Mouse (Mus musculus) ovary, postnatal 36 days (tissue): Measurements from ENCODE around the gene Gm21293.
"Not testable (repeated sequence)": the region's sequence is repeated elsewhere in the genome, so short reads cannot be mapped to it uniquely, and the experiment has no call there.

Experiments used
- DNase-seq: peaks from one replicate; pipeline ENCODE4 v3.0.0; 2022; ENCODE audit warnings: low spot score, mixed read lengths

The Gm21293 gene

DNA sequence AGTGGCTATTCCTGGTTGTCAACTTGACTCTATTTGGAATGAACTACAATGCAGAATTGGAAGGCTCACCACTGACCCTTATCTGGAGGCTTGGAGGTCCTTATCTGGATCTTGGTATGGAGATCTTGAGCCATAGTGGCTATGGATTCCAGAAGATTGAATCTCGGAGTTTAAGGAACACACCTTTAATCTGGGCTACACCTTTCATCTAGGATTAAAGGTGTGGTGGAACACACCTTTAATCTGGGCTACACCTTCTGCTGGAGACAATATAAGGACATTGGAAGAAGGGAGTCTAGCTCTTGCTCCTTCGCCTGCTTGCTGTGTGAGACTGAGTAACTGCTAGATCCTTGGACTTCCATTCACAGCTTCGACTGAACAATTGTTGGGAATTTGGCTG is at the start of gene Gm21293:
TSS of gene Gm21293 (plus strand) at position 301 of the 400 bp plus-strand sequence.
- not testable (repeated sequence) for DNase-seq

GRCm38 (mm10) chr10:104110044-104110443 is 32.7 kb upstream of the Gm21293 start:
- no peak for DNase-seq

GRCm38 (mm10) chr10:104118312-104118711 is 24.5 kb upstream of the Gm21293 start:
- DNase-seq, result no peak

DNA sequence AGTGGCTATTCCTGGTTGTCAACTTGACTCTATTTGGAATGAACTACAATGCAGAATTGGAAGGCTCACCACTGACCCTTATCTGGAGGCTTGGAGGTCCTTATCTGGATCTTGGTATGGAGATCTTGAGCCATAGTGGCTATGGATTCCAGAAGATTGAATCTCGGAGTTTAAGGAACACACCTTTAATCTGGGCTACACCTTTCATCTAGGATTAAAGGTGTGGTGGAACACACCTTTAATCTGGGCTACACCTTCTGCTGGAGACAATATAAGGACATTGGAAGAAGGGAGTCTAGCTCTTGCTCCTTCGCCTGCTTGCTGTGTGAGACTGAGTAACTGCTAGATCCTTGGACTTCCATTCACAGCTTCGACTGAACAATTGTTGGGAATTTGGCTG is 8.4 kb downstream of the Gm21293 start, which contains the start of gene Gm6763:
TSS of gene Gm6763 (plus strand) at position 301 of the 400 bp plus-strand sequence.
- DNase-seq, result not testable (repeated sequence)

DNA sequence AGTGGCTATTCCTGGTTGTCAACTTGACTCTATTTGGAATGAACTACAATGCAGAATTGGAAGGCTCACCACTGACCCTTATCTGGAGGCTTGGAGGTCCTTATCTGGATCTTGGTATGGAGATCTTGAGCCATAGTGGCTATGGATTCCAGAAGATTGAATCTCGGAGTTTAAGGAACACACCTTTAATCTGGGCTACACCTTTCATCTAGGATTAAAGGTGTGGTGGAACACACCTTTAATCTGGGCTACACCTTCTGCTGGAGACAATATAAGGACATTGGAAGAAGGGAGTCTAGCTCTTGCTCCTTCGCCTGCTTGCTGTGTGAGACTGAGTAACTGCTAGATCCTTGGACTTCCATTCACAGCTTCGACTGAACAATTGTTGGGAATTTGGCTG is 16.9 kb downstream of the Gm21293 start, which contains the start of gene Gm8764:
TSS of gene Gm8764 (plus strand) at position 301 of the 400 bp plus-strand sequence.
- not testable (repeated sequence) for DNase-seq

- DNase-seq, result not testable (repeated sequence)
Observed at GRCm38 (mm10) chr10:104168215-104168614, 25.4 kb downstream of the Gm21293 start, which contains the start of gene Gm21304. Gene Gm21304, plus strand, starts transcription at chr10:104168515.

DNA sequence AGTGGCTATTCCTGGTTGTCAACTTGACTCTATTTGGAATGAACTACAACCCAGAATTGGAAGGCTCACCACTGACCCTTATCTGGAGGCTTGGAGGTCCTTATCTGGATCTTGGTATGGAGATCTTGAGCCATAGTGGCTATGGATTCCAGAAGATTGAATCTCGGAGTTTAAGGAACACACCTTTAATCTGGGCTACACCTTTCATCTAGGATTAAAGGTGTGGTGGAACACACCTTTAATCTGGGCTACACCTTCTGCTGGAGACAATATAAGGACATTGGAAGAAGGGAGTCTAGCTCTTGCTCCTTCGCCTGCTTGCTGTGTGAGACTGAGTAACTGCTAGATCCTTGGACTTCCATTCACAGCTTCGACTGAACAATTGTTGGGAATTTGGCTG is 33.9 kb downstream of the Gm21293 start, which contains the start of gene Gm21312:
TSS of gene Gm21312 (plus strand) at position 301 of the 400 bp plus-strand sequence.
- DNase-seq, result not testable (repeated sequence)

GRCm38 (mm10) chr10:104185233-104185632 is 42.4 kb downstream of the Gm21293 start, which contains the start of gene Gm20765:
Gene Gm20765, plus strand, starts transcription at chr10:104185533.
- not testable (repeated sequence) for DNase-seq

GRCm38 (mm10) chr10:104193742-104194141 is 51.0 kb downstream of the Gm21293 start, which contains the start of gene Gm4340:
Gene Gm4340, plus strand, starts transcription at chr10:104194042.
- not testable (repeated sequence) for DNase-seq
